Mouse (Mus musculus) heart, adult 18-20 months (tissue): ENCODE measurements at regions not wholly inside any gene's neighbourhood (a gene's known extent, or its start where the extent isn't known, plus 50 kb on each side); places are given as distances from the start of the nearest gene placed in this dataset.
A peak's percentile ranks its signal among the peaks of the same experiment; 100 is the strongest.

Source experiments
- DNase-seq, 2 experiments: peaks; one replicate each; pipeline ENCODE4 v3.0.0; 2021 to 2022; ENCODE audit warnings: mixed read lengths in 1 of 2

- DNase-seq: no peak
These were observed 339.1 kb upstream of the Dph6 start for GRCm38 (mm10) chr2:114993882-114994281.

DNA sequence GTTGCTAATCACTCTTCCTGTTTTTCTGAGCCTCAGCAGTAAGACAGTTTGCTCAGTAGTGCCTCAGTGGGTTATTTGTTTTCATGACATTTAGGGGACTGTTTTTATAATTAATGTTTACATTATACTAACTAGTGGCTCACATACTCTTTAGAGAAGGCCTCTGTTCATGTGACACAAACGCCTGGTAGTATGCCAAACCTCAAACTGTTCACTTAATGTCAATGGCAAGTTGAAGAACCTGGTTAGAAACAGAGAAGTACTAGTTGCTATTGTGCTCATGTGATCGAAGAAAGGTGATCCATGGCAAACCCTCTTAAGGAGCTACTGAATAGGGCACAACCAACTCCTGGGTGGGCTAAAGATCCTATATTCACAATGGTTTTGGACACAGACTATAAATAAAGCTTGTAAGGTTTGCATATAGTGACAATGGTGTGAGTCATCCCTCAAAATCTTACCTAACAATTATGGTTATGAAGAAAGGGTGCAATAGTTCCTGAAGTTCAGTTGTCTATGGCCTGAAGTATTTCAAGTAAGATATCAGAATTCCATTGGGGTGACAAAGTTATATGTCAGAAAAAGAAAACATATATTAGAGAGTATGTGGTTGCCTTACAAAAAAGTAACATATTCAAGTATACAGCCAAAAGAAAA lies 340.1 kb upstream of the Dph6 start:
- DNase-seq: no peak

GRCm38 (mm10) chr2:115013916-115014315 lies 359.2 kb upstream of the Dph6 start:
- DNase-seq: no peak

DNA sequence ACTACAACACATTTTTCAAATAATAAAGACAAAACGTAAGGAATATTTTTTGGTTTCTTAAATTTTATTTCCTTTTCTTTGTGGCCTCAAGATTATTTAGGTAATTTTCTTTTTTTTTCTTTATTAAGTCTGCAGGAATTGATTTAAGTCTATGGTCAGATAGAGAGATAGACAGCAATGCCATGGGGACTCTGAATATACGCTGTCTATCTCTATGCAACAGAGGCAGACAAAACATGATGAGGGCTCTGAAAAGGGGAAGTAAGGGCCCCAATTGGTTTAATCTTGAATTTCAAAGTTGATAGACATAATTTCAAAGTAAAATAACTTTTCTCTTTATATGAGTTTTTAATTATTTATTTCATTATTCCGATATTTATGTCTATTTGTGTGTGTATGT lies 372.0 kb upstream of the Dph6 start:
- DNase-seq: no peak

GRCm38 (mm10) chr2:115031134-115031533 lies 376.4 kb upstream of the Dph6 start:
- DNase-seq: no peak

- no peak for DNase-seq
These were observed 381.4 kb upstream of the Dph6 start for GRCm38 (mm10) chr2:115036205-115036604.

GRCm38 (mm10) chr2:115042299-115042785 lies 387.6 kb upstream of the Dph6 start:
- DNase-seq: no peak

GRCm38 (mm10) chr2:115056327-115057070 lies 401.7 kb upstream of the Dph6 start:
- no peak for DNase-seq

- DNase-seq: no peak
These were observed 402.4 kb upstream of the Dph6 start for GRCm38 (mm10) chr2:115057200-115057599.

DNA sequence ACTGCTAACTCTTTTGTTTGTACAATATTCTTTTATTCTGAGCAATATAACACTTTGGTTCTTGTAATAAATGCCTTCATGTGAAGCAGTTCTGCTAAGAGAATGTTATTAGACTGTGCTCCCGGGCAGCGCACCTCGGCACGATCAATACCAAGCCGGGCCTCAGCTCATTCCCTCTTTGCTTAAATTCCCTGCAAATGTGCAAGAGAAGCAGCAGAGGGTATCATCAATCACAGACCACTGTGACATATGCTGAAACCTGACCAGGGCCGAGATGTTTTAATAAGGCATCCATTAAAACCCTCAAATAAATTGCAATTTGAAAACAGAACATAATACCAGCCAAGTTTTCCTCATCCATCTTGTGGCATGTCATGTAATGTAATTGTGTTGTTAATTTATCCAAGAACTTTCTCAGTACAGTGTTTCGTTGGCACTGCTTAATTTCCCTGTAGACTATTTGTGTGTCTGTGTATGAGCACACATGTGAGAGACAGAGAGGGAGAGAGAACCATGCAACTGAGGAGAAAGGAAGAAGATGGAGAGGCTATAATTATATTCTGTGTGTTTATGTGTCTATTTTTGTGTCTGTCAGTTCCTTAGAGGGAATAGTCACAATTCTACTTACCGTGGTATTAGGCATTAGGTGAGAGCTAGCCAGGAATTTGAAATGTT lies 412.9 kb upstream of the Dph6 start:
- DNase-seq: no peak

- DNase-seq: no peak
These were observed 414.9 kb upstream of the Dph6 start for GRCm38 (mm10) chr2:115069704-115070103.

DNA sequence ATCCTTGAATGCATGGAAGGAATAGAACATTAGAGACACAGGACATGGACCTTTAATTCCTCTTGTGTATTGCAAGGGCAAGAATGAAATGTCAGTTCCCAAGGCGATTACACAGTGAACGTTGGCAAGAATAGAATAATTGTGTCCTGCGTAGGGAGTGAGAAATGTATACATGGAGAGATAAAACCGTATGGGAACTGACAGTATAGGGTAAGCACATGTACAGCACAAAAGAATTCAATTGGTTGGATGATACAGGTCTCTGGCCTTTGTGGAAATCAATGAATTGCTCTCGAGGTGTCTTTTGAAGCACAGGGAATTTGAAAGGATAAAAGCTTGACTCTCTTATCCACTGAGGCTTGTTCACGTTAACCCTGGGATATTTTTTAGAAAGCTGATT lies 415.4 kb upstream of the Dph6 start:
- no peak for DNase-seq

DNA sequence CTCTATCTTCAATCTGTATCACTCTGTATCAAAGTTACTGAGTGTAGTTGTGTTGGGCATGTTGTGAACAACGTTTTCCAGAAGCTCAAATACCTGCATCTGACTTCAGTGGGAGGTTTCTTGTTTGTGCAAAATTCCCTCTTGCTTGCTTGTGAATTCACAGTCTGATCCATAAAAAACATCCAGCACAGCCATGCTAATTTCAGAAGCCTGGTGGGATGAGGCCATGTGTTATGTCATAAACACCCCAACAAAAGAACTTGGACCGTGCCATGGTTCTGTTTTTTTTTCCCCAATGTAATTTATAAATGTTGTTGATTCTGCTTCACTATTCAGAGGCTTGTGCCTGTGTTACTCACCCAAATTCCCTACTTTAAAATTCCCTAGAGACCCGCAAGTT lies 415.9 kb upstream of the Dph6 start:
- DNase-seq: no peak

DNA sequence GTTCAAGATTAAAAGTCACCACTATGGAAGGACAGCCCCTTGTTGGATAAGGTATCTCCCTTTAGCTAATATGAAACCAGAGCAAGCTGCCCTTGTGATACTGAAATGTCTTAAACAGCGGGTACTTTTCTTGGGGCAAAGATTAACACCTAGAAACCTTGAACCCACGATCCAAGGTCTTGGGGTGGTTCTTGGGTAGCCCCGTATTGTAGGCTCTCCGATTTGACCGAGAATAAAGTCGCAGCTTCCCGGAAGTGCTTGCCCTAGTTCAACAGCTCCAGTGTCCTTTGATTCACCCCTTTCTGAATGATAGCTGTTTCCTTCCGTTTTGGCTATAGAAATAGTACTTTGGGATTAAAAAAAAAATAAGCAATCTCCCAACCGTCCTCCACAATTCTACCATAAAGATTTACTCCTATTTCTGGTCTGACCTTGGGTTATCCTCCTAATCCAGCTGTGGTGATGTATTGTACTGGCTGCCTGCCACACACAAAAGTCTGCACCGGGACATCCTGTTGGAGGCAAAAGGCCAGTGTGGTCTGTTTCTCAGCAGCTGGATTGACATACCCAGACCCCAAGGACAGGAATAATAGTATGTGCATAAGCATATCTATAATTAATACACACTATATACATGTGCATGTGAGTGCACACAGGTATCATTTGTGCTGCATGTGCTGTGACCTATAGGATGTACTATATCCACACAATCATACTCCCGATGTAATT lies 427.0 kb upstream of the Dph6 start:
- peak; percentile 6 to 11 for DNase-seq

DNA sequence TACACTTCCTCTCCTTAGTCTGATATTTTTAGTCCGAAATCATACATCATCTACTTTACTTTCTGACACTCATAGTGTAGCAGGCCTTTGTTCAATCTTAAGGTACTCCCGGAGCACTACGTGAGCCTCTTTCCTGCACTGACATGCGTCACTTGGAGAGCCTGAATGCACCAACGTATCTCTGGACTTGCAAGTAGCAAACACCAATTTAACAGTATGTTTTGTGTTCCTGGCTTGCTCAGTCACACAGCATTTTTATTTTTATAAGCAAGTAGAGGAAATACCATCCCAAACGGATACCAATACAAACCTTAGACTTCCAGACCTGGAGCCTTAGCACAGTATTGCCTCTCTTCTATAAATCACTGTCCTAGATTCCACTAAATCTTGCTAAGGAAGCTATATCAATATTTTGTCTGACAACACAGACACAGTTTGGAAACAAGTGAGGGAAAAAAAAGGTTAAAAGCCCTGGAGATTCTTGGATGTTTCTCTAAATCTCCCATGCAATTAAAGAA lies 427.6 kb upstream of the Dph6 start:
- DNase-seq: no peak

DNA sequence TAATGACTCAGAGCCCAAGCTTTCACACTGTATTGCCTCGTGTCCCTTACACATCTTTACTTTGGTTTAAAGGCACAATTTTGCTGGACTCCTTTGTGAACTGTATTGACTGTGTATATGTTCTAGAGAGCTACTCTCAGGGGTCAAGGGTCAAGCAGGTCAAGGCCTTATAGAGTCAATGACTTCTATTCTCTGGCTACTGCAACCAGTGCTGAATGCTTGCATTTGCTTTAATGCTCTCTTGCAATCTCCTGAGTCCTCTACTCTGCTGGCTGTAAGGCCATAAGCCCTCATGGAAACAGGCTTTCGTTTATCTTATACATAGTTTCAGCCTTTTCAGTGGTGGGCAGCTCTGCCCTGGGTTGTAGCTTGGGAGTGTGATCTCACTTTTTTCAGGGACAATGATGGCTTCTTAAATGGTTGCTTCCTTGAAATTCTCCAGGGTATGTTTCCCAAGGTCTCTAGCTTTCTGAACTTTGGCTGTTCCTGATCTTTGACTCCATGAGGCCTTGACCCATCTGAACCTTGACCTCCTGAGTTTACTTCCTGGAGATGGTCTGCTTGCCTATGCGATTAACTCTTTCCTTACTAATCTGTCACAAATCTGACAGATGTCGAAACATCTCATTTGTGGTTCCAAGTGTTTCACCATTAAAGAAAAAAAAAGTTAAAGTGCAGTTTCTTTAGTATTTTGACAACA lies 433.8 kb upstream of the Dph6 start:
- no peak for DNase-seq

DNA sequence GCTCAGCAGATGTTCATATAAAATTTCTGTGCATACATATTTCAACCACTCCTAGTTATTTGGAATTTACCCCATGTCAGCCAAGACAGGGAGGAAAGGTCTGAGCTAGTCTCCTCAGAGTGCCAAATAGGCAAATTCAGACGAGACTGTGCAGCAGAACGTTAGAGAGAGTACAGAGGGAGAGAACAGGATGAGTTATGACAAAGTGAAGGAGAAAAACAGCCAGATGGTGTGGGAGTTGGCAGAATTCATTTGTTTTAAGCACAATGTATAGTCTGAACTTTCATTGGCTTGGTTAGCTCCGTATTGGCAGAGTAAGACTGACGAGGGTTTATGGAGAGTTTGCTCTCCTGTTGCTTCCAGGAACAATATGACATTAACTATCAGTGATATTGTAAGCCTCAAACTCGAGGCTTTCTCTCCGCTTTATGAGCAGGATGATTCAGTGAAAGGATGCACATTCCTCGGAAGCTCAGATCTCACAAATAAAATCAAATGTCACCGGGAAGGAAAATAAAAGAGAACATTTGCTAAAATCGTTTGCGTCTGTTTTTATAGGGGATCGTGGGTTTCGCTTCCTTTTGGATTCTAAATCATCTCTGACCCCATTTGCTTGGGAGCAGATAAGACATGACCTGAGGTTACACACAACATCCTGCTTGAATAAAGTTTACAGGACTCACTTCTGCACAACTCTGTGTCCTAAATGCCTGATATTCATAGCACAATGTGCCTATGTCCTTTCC lies 435.8 kb upstream of the Dph6 start:
- DNase-seq: no peak

GRCm38 (mm10) chr2:115095351-115095750 lies 440.6 kb upstream of the Dph6 start:
- DNase-seq: no peak

- peak in 1 of 2 experiments; percentile 5 for DNase-seq
These were observed 446.7 kb upstream of the Dph6 start for GRCm38 (mm10) chr2:115101501-115101900.

DNA sequence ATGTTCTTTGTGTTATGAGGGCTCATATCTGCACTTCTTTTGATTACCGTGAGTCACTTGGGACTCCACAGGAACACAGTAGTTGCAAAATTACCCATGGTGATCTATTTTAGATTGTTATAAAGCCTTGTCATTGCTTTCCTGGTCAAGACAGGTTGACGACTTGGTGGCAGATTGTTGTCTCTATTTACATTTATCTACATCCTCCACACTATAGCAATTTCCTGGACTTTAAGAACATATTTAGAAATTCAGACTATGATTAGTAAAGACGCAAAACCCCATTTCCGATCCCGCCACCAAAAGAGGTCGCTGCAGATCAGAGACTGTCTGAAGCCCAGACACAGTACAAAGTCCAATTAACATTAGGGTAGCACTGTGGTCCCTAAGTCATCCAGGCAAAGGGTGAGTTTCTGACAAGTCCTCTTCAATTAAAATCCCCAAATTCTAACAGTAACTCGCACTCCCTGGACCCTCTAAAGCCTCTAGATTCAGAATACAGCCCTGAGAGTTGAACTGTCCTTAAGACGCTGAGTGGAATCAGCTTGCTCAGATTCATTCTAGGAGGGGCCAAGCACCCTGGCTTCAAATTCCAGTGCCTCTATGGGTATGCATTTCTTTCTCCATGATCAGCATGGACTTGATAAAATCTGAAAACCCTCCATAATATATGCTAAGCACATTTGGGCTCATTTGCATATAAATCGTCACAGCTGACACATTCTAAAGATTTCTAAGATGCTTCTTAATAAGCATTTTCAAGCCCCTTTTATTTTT lies 461.9 kb upstream of the BC052040 start:
- no peak for DNase-seq
